Mouse (Mus musculus) CH12.LX (cell line): ENCODE data around the gene Hist1h4h.

Experiments
- EP300 ChIP-seq: IDR thresholded peaks from 2 replicates; pipeline ENCODE4 v1.6.1; 2011; ENCODE audit warnings: low read length, improper control_type of control experiment
- MYC ChIP-seq: IDR thresholded peaks from 2 replicates; pipeline ENCODE4 v1.6.1; 2011; ENCODE audit warnings: low read depth, mild to moderate bottlenecking, improper control_type of control experiment, low read length

DNA sequence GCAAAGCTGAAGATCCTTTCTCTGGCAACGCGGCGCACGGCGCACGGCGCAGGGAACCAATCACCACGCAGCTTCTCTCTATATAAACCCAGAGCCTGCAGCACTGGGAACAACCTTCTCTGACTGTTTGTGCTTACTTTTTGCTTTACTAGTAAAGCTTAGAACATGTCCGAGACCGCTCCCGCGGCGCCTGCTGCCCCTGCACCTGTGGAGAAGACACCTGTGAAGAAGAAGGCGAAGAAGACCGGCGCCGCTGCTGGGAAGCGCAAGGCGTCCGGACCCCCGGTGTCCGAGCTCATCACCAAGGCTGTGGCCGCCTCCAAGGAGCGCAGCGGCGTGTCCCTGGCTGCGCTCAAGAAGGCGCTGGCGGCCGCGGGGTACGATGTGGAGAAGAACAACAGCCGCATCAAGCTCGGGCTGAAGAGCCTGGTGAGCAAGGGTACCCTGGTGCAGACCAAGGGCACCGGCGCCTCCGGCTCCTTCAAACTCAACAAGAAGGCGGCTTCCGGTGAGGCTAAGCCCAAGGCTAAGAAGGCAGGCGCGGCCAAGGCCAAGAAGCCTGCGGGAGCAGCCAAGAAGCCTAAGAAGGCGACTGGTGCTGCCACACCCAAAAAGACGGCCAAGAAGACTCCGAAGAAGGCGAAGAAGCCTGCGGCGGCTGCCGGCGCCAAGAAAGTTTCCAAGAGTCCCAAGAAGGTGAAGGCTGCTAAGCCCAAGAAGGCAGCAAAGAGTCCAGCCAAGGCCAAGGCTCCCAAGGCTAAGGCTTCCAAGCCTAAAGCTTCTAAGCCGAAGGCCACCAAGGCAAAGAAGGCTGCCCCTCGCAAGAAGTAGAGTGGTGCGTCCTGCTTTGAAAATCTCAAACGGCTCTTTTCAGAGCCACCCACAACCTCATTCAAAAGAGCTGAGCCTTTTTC lies 24.3 kb downstream of the Hist1h4h start:
- no peak; the same call in 1 of the 2 replicates for TF ChIP-seq MYC
- TF ChIP-seq EP300: no peak
